Mouse (Mus musculus) MEL (cell line): ENCODE measurements at regions not wholly inside any gene's neighbourhood (a gene's known extent, or its start where the extent isn't known, plus 50 kb on each side); places are given as distances from the start of the nearest gene placed in this dataset.

ENCODE experiments used
- DNase-seq: peaks from one replicate; pipeline ENCODE4 v3.0.0; 2011; ENCODE audit warnings: low read depth, low spot score
- H3K27ac ChIP-seq: 2 replicates; pipeline ENCODE4 v1.5.1; 2012; ENCODE audit warnings: low read depth, mild to moderate bottlenecking, control low read depth, low read length, moderate library complexity; ENCODE audit not compliant: control insufficient read depth
- H3K27me3 ChIP-seq, 2 experiments: fragments of 150-350 bp in 1 of 2; sonication (generic) in 1 of 2; 2 replicates each; pipeline ENCODE4 v1.6.1; 2012; ENCODE audit warnings: low read length in 2 of 2, mild to moderate bottlenecking in 2 of 2, improper control_type of control experiment in 1 of 2, moderate library complexity in 1 of 2; ENCODE audit not compliant: insufficient read depth in 2 of 2, control insufficient read depth in 1 of 2
- H3K36me3 ChIP-seq, 2 experiments: 2 replicates each; pipeline ENCODE4 v1.6.1; 2012 to 2014; ENCODE audit warnings: low read length in 2 of 2, improper control_type of control experiment in 1 of 2, inconsistent platforms in 1 of 2, mild to moderate bottlenecking in 1 of 2; ENCODE audit not compliant: insufficient read depth in 2 of 2, control insufficient read depth in 1 of 2
- H3K4me1 ChIP-seq, 2 experiments: fragments of 150-350 bp in 1 of 2; sonication (generic) in 1 of 2; 2 replicates each; pipeline ENCODE4 v1.6.1; 2012; ENCODE audit warnings: low read length in 2 of 2, improper control_type of control experiment in 1 of 2, mild to moderate bottlenecking in 1 of 2; ENCODE audit not compliant: insufficient read depth in 2 of 2, control insufficient read depth in 1 of 2
- H3K4me3 ChIP-seq, 2 experiments: fragments of 150-350 bp in 1 of 2; sonication (generic) in 1 of 2; 2 replicates each; pipeline ENCODE4 v1.5.1; 2012; ENCODE audit warnings: low read depth in 2 of 2, low read length in 2 of 2, mild to moderate bottlenecking in 2 of 2, moderate library complexity in 2 of 2, control low read depth in 1 of 2, improper control_type of control experiment in 1 of 2; ENCODE audit not compliant: control insufficient read depth in 1 of 2, insufficient read depth in 1 of 2
- H3K79me2 ChIP-seq: 2 replicates; pipeline ENCODE4 v1.6.1; 2012; ENCODE audit warnings: mild to moderate bottlenecking, low read length, moderate library complexity; ENCODE audit not compliant: control insufficient read depth, poor library complexity, insufficient read depth
- H3K9ac ChIP-seq: 2 replicates; pipeline ENCODE4 v1.6.1; 2012; ENCODE audit warnings: low read depth, mild to moderate bottlenecking, control low read depth, low read length, moderate library complexity; ENCODE audit not compliant: control insufficient read depth, poor library complexity, severe bottlenecking
- H3K9me3 ChIP-seq: fragments of 150-350 bp; sonication (generic); replicated peaks from 2 replicates; pipeline ENCODE4 v1.6.1; 2012; ENCODE audit warnings: mild to moderate bottlenecking, low read length, improper control_type of control experiment, moderate library complexity; ENCODE audit not compliant: insufficient read depth
- BHLHE40 ChIP-seq: IDR thresholded peaks from 2 replicates; pipeline ENCODE4 v1.6.1; 2012; ENCODE audit warnings: low read depth, mild to moderate bottlenecking, inconsistent platforms, low read length, improper control_type of control experiment, borderline replicate concordance
- CHD1 ChIP-seq: IDR thresholded peaks from 2 replicates; pipeline ENCODE4 v1.6.1; 2012; ENCODE audit warnings: low read depth, mild to moderate bottlenecking, inconsistent platforms, low read length, improper control_type of control experiment
- CHD2 ChIP-seq: IDR thresholded peaks from 2 replicates; pipeline ENCODE4 v1.6.1; 2011; ENCODE audit warnings: low read length, improper control_type of control experiment
- ETS1 ChIP-seq: IDR thresholded peaks from 2 replicates; pipeline ENCODE4 v1.6.1; 2012; ENCODE audit warnings: low read depth, mild to moderate bottlenecking, inconsistent platforms, low read length, improper control_type of control experiment, moderate library complexity
- GATA1 ChIP-seq: IDR thresholded peaks from 2 replicates; pipeline ENCODE4 v1.6.1; 2011; ENCODE audit warnings: low read depth, low read length, improper control_type of control experiment
- HCFC1 ChIP-seq: IDR thresholded peaks from 2 replicates; pipeline ENCODE4 v1.6.1; 2012; ENCODE audit warnings: low read depth, mild to moderate bottlenecking, inconsistent platforms, low read length, improper control_type of control experiment, moderate library complexity
- JUND ChIP-seq: IDR thresholded peaks from 2 replicates; pipeline ENCODE4 v1.6.1; 2011; ENCODE audit warnings: low read depth, mild to moderate bottlenecking, improper control_type of control experiment, low read length
- NRF1 ChIP-seq: IDR thresholded peaks from 2 replicates; pipeline ENCODE4 v1.6.1; 2014; ENCODE audit warnings: low read depth, mild to moderate bottlenecking, inconsistent platforms, low read length, improper control_type of control experiment, moderate library complexity; ENCODE audit not compliant: poor library complexity, insufficient read depth, severe bottlenecking
- RAD21 ChIP-seq: IDR thresholded peaks from 2 replicates; pipeline ENCODE4 v1.6.1; 2011; ENCODE audit warnings: mild to moderate bottlenecking, low read depth, low read length, improper control_type of control experiment
- RCOR1 ChIP-seq: IDR thresholded peaks from 2 replicates; pipeline ENCODE4 v1.6.1; 2012; ENCODE audit warnings: low read depth, mild to moderate bottlenecking, inconsistent platforms, low read length, improper control_type of control experiment
- TBP ChIP-seq: IDR thresholded peaks from 2 replicates; pipeline ENCODE4 v1.8.0; 2011; ENCODE audit warnings: low read depth, low read length, improper control_type of control experiment
- USF1 ChIP-seq: IDR thresholded peaks from 2 replicates; pipeline ENCODE4 v1.6.1; 2014; ENCODE audit warnings: low read depth, mild to moderate bottlenecking, inconsistent platforms, low read length, improper control_type of control experiment, moderate library complexity
- USF2 ChIP-seq, 2 experiments: IDR thresholded peaks; 2 replicates each; pipeline ENCODE4 v1.6.1; 2011 to 2012; ENCODE audit warnings: improper control_type of control experiment in 2 of 2, low read length in 2 of 2, borderline replicate concordance in 1 of 2, inconsistent platforms in 1 of 2, low read depth in 1 of 2, mild to moderate bottlenecking in 1 of 2; ENCODE audit not compliant: insufficient read depth in 1 of 2
- ZMIZ1 ChIP-seq: IDR thresholded peaks from 2 replicates; pipeline ENCODE4 v1.6.1; 2012; ENCODE audit warnings: low read depth, mild to moderate bottlenecking, inconsistent platforms, low read length, improper control_type of control experiment, moderate library complexity
- ZNF384 ChIP-seq: IDR thresholded peaks from 2 replicates; pipeline ENCODE4 v1.6.1; 2012; ENCODE audit warnings: low read depth, mild to moderate bottlenecking, inconsistent platforms, low read length, improper control_type of control experiment

- peaks cover 0 to 1% of the 10 kb centered on the region in 2 experiments; a peak in 1 of 4 replicates for H3K27me3 ChIP-seq
- H3K4me3 ChIP-seq = no peak overlapping the region
- H3K9me3 ChIP-seq = no peaks in the 10 kb centered on the region
- no peak overlapping the region for H3K9ac ChIP-seq
- H3K4me1 ChIP-seq = no peaks in the 10 kb centered on the region
- no peak overlapping the region for H3K27ac ChIP-seq
- no peaks in the 10 kb centered on the region for H3K36me3 ChIP-seq
- peak; percentile 11 for DNase-seq
- TF ChIP-seq USF1 (no peak), BHLHE40 (no peak), RCOR1 (no peak), GATA1 (no peak), CHD1 (no peak), TBP (no peak)
- no peaks in the 10 kb centered on the region for H3K79me2 ChIP-seq
Measured at GRCm38 (mm10) chr2:48545679-48546078, 268.2 kb upstream of the Acvr2a start.

GRCm38 (mm10) chr2:48546194-48546593 lies 267.7 kb upstream of the Acvr2a start:
- DNase-seq = no peak

GRCm38 (mm10) chr2:48556600-48556999 lies 257.3 kb upstream of the Acvr2a start:
- no peak overlapping the region for H3K9ac ChIP-seq
- DNase-seq = no peak
- H3K79me2 ChIP-seq = no peaks in the 10 kb centered on the region
- TF ChIP-seq RAD21 (no peak), NRF1 (no peak), USF2 (IDR thresholded peaks at IDR 0.05; ENCODE audit: borderline replicate concordance in 1 of 2, insufficient read depth in 1 of 2, low read depth in 1 of 2, low read length in 2 of 2) (no peak), CHD1 (no peak), HCFC1 (no peak)
- H3K4me3 ChIP-seq = no peak overlapping the region
- H3K9me3 ChIP-seq = no peaks in the 10 kb centered on the region
- no peak overlapping the region for H3K27ac ChIP-seq
- H3K4me1 ChIP-seq = no peaks in the 10 kb centered on the region
- H3K27me3 ChIP-seq = no peaks in the 10 kb centered on the region
- no peaks in the 10 kb centered on the region for H3K36me3 ChIP-seq

More at GRCm38 (mm10) chr2:48546194-48546593, 267.7 kb upstream of the Acvr2a start:
- H3K27me3 ChIP-seq = peaks cover 0 to 1% of the 10 kb centered on the region in 2 experiments; a peak in 1 of 4 replicates
- H3K79me2 ChIP-seq = no peaks in the 10 kb centered on the region
- H3K4me3 ChIP-seq = no peak overlapping the region
- H3K9ac ChIP-seq = no peak overlapping the region
- no peaks in the 10 kb centered on the region for H3K4me1 ChIP-seq
- TF ChIP-seq ZMIZ1 (no peak), RAD21 (no peak), ZNF384 (no peak), CHD2 (no peak), ETS1 (no peak), USF1 (no peak), JUND (no peak)
- TF ChIP-seq, all 39 proteins: peak for 0
- Histone ChIP-seq H3K9me3 (no peaks in the 10 kb centered on the region), H3K36me3 (no peaks in the 10 kb centered on the region), H3K27ac (no peak overlapping the region)
